Mouse (Mus musculus): ENCODE measurements around the gene Srpk2.

- no peak for TF ChIP-seq POLR2A (IDR thresholded peaks at IDR 0.05; ENCODE audit: insufficient read depth, low read length)
- no peak for TF ChIP-seq CTCF (IDR thresholded peaks at IDR 0.05; ENCODE audit: low read depth, low read length)
These were observed 128.2 kb downstream of the Srpk2 start for GRCm38 (mm10) chr5:23556007-23556770.

Measured in ES-Bruce4 (cell line).